Comparison of ENCODE assay signal across 8 mouse cellular contexts in the genomic region with DNA sequence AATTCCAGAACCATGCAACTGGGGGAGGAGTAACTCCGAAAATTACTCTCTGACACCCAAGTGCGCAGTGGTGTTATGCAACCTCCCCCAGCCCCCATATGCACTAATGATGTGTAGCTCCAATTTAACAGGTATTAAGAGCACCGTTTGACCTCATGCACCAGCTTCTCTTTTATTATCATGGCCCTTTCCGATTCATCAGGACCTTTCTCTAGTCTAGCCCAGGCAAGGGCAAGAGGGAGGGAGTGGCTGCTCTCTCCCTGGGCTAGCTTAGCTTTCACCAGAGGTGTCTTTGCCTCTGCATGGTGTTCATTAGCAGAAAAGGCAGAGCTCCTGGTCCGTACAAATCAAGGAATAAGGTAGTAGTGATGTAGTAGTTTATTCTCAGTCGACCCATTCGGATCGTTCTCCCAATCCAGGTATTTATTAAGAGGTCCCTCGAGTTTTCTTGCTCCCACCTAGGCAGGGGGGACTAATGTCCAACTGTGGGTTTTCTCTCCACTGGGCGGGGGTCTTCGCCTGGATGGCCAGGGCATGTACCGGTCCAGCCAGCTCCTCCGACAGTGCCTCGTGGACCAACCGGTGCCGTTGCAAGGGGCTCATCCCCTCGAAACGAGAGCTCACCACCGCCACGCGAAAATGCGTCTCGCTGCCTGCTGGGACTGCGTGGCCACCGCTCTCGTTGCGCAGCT. TPM values are rescaled to one million over a fixed set of nuclear protein-coding genes. Genes with fewer than 3 reads are reported as not detected.
DNase-seq lines count a peak whose midpoint lies in the region; ATAC-seq lines count a peak whose summit lies in the region.

No protein-coding gene starts in this region.

- H3K9me3 ChIP-seq in liver, embryonic 12.5 days (replicated peaks) = 0 out of 2 replicates have a peak, but pooled peaks cover 5% of the 10 kb centered on the region

- peaks cover 12% of the 10 kb centered on the region; the same call in 1 of the 2 replicates for H3K27me3 ChIP-seq in liver, embryonic 12.5 days (replicated peaks)

- peaks cover 32% of the 10 kb centered on the region for H3K4me1 ChIP-seq in liver, embryonic 12.5 days

- H3K27ac ChIP-seq in liver, embryonic 12.5 days = peak overlapping the region; percentile 92

- DNase-seq in frontal cortex, postnatal 10 days (ENCODE audit: low spot score in 2 of 2) = no peak
- peak; percentile 20 for DNase-seq in thymus, postnatal 4 days
- no peak for DNase-seq in thymus, postnatal 14 days
- no peak for DNase-seq in adrenal gland, adult 18-20 months (ENCODE audit: low spot score in 2 of 2)
- no peak for DNase-seq in left cerebral cortex, adult 18-20 months (ENCODE audit: low spot score in 2 of 2)
- no peak for DNase-seq in c-Kit-positive CD71-positive TER-119-positive erythroid progenitor cells, embryonic 14.5 days (ENCODE audit: low spot score)

- WGBS in liver, embryonic 12.5 days (ENCODE audit: insufficient replicate concordance) = 16% methylated on average over 27 of the region's 27 CpGs

- peak overlapping the region; percentile 99 for H3K4me2 ChIP-seq in liver, embryonic 12.5 days

- H3K9ac ChIP-seq in liver, embryonic 12.5 days = peak overlapping the region; percentile 88

- peaks cover 6% of the 10 kb centered on the region; the same call in 1 of the 2 replicates for H3K36me3 ChIP-seq in liver, embryonic 12.5 days

- ATAC-seq in frontal cortex, adult (ENCODE audit: low TSS enrichment) = 0 out of 2 replicates have a peak, but pooled peaks have one; percentile 13
- no peak; the same call in 1 of the 2 replicates for ATAC-seq in liver, embryonic 12.5 days

- H3K4me3 ChIP-seq in liver, embryonic 12.5 days = peak overlapping the region; percentile 70

RNA-seq across cellular contexts. Expression of a gene that starts 15.6 kb away (rescaled TPM):
- 1.1 and 1.4 TPM in 2 replicates for polyA plus RNA-seq in liver, embryonic 12.5 days (2016; fragmentation: Nextera tagmentation; extraction: Ambion mirVana)
- 1 to 10 TPM; 9.3 to 9.4 TPM for total RNA-seq in adrenal gland, adult 18-20 months (2021)
- total RNA-seq in left cerebral cortex, adult 18-20 months (2021) = 100 to 1,000 TPM; 429 to 445 TPM

RNA-seq across cellular contexts. Expression of a gene that starts 22.9 kb away (rescaled TPM):
- polyA plus RNA-seq in liver, embryonic 12.5 days (2016; fragmentation: Nextera tagmentation; extraction: Ambion mirVana) = 57.4 and 61.7 TPM in 2 replicates
- 10 to 100 TPM; 30.3 to 35.8 TPM for total RNA-seq in adrenal gland, adult 18-20 months (2021)
- 10 to 100 TPM; 12.3 to 16.2 TPM for total RNA-seq in left cerebral cortex, adult 18-20 months (2021)

RNA-seq across cellular contexts. Expression of a gene that starts 23.1 kb away (rescaled TPM):
- polyA plus RNA-seq in liver, embryonic 12.5 days (2016; fragmentation: Nextera tagmentation; extraction: Ambion mirVana) = 0.71 and 0.86 TPM in 2 replicates
- total RNA-seq in adrenal gland, adult 18-20 months (2021) = 1 to 10 TPM; 4.9 to 5.1 TPM
- total RNA-seq in left cerebral cortex, adult 18-20 months (2021) = 10 to 100 TPM; 16.5 to 17.3 TPM

RNA-seq across cellular contexts. Expression of a gene that starts 24.1 kb away (rescaled TPM):
- 15.9 and 17.5 TPM in 2 replicates for polyA plus RNA-seq in liver, embryonic 12.5 days (2016; fragmentation: Nextera tagmentation; extraction: Ambion mirVana)
- total RNA-seq in adrenal gland, adult 18-20 months (2021) = 10 to 100 TPM; 37.8 to 39.8 TPM
- total RNA-seq in left cerebral cortex, adult 18-20 months (2021) = 10 to 100 TPM; 30.9 to 38.1 TPM

RNA-seq across cellular contexts. Expression of a gene that starts 24.3 kb away (rescaled TPM):
- polyA plus RNA-seq in liver, embryonic 12.5 days (2016; fragmentation: Nextera tagmentation; extraction: Ambion mirVana) = 6.1 and 6.6 TPM in 2 replicates
- total RNA-seq in adrenal gland, adult 18-20 months (2021) = 10 to 100 TPM; 17.3 to 19.9 TPM
- total RNA-seq in left cerebral cortex, adult 18-20 months (2021) = 1 to 10 TPM; 5.3 to 6.8 TPM

Comparison
In these comparisons a context has a peak if more than half of its experiments do, and no peak if none do; other contexts are left out.
1. RNA of a gene that starts 15.6 kb away (total RNA-seq): 429 to 445 TPM in left cerebral cortex, adult 18-20 months; 9.3 to 9.4 TPM in adrenal gland, adult 18-20 months; every median in the first group is over 10 times any median in the second.